Mouse (Mus musculus) limb, embryonic 12.5 days (tissue): ENCODE measurements around the gene Bsg. TPM values are rescaled to one million over a fixed set of nuclear protein-coding genes. Genes with fewer than 3 reads are reported as not detected.

Experiments
- ATAC-seq: fragments of 200-750 bp; cut with Nextera tagmentation; 2 replicates; pipeline ENCODE4 v1.8.0; 2017; ENCODE audit warnings: low read depth, moderate TSS enrichment; ENCODE audit not compliant: insufficient number of reproducible peaks, insufficient read depth, low FRiP score, low TSS enrichment
- H3K27ac ChIP-seq: fragments of 300-500 bp; sonication (generic); 2 replicates; pipeline ENCODE4 v1.5.1; 2016; ENCODE audit warnings: mild to moderate bottlenecking, moderate library complexity
- H3K27me3 ChIP-seq: fragments of 300-500 bp; sonication (generic); 2 replicates; pipeline ENCODE4 v1.6.1; 2016; ENCODE audit warnings: mild to moderate bottlenecking, moderate library complexity
- H3K36me3 ChIP-seq: fragments of 300-500 bp; sonication (generic); 2 replicates; pipeline ENCODE4 v1.6.1; 2016; ENCODE audit warnings: mild to moderate bottlenecking, moderate library complexity
- H3K4me1 ChIP-seq: fragments of 300-500 bp; sonication (generic); replicated peaks from 2 replicates; pipeline ENCODE4 v1.6.1; 2016
- H3K4me2 ChIP-seq: fragments of 300-500 bp; sonication (generic); 2 replicates; pipeline ENCODE4 v1.6.1; 2016; ENCODE audit warnings: mild to moderate bottlenecking, moderate library complexity
- H3K4me3 ChIP-seq: fragments of 300-500 bp; sonication (generic); replicated peaks from 2 replicates; pipeline ENCODE4 v1.5.1; 2016; ENCODE audit warnings: mild to moderate bottlenecking
- H3K9ac ChIP-seq: fragments of 300-500 bp; sonication (generic); replicated peaks from 2 replicates; pipeline ENCODE4 v1.6.1; 2016; ENCODE audit warnings: mild to moderate bottlenecking, moderate library complexity
- H3K9me3 ChIP-seq: fragments of 300-500 bp; sonication (generic); 2 replicates; pipeline ENCODE4 v1.6.1; 2016; ENCODE audit warnings: mild to moderate bottlenecking, moderate library complexity
- WGBS: fragments of 180-500 bp; shearing (Covaris S2); methylation state at CpG from one replicate; pipeline ENCODE4 v1.1.7; 2016; 5-methylcytosine and 5-hydroxymethylcytosine counted together
- polyA plus RNA-seq: library from polyadenylated mRNA; unstranded; fragments of >200 nt; fragmentation: Nextera tagmentation; extraction: Ambion mirVana; gene quantifications from 2 replicates; pipeline ENCODE4 v1.2.1, GENCODE M21; 2016

Gene Bsg
- 676 and 680 TPM in 2 replicates for polyA plus RNA-seq

GRCm38 (mm10) chr10:79704065-79704969, at the start of gene Bsg:
Gene Bsg, plus strand, starts transcription at chr10:79704491.
- peaks cover 32% of the 10 kb centered on the region for H3K36me3 ChIP-seq
- H3K27me3 ChIP-seq = no peaks in the 10 kb centered on the region
- H3K27ac ChIP-seq = peak within 1 kb of the TSS; percentile 80
- peaks cover 40% of the 10 kb centered on the region for H3K4me1 ChIP-seq
- no peaks in the 10 kb centered on the region for H3K9me3 ChIP-seq
- peak within 1 kb of the TSS; percentile 83 for H3K9ac ChIP-seq
- peak within 1 kb of the TSS; percentile 73 for H3K4me3 ChIP-seq
- under 1% methylated on average over 65 of the region's 65 CpGs for WGBS
- H3K4me2 ChIP-seq = peak within 1 kb of the TSS; percentile 98
- ATAC-seq = peak; percentile 94

- Histone ChIP-seq H3K36me3 (no peaks in the 10 kb centered on the region), H3K27ac (no peak overlapping the region), H3K4me1 (peaks cover 8% of the 10 kb centered on the region), H3K9me3 (no peaks in the 10 kb centered on the region), H3K9ac (no peak overlapping the region), H3K4me3 (no peak overlapping the region), H3K4me2 (no peak overlapping the region), H3K27me3 (peaks cover 17% of the 10 kb centered on the region; the same call in 1 of the 2 replicates)
- ATAC-seq = peak; percentile 67; the same call in 1 of the 2 replicates
- WGBS = 24% methylated on average over 1 of the region's 1 CpGs
Observed at GRCm38 (mm10) chr10:79654946-79655395, 49.3 kb upstream of the Bsg start.

- peaks cover 11% of the 10 kb centered on the region for H3K4me1 ChIP-seq
- H3K4me2 ChIP-seq = no peak overlapping the region
- H3K4me3 ChIP-seq = no peak overlapping the region
- H3K36me3 ChIP-seq = no peaks in the 10 kb centered on the region
- no peak overlapping the region for H3K27ac ChIP-seq
- H3K27me3 ChIP-seq = 0 out of 2 replicates have a peak, but pooled peaks cover 5% of the 10 kb centered on the region
- WGBS = 22% methylated on average over 4 of the region's 4 CpGs
- H3K9me3 ChIP-seq = no peaks in the 10 kb centered on the region
- no peak for ATAC-seq
- H3K9ac ChIP-seq = no peak overlapping the region
Observed at GRCm38 (mm10) chr10:79658829-79659228, 45.5 kb upstream of the Bsg start.

- peaks cover 5% of the 10 kb centered on the region for H3K4me1 ChIP-seq
- H3K4me2 ChIP-seq = no peak overlapping the region
- no peak overlapping the region for H3K4me3 ChIP-seq
- H3K27me3 ChIP-seq = no peaks in the 10 kb centered on the region
- H3K36me3 ChIP-seq = no peaks in the 10 kb centered on the region
- H3K27ac ChIP-seq = no peak overlapping the region
- no peak for ATAC-seq
- H3K9me3 ChIP-seq = no peaks in the 10 kb centered on the region
- no peak overlapping the region for H3K9ac ChIP-seq
- WGBS = 79% methylated on average over 2 of the region's 2 CpGs
Observed at GRCm38 (mm10) chr10:79660298-79660697, 44.0 kb upstream of the Bsg start.

- H3K9ac ChIP-seq = no peak overlapping the region
- no peaks in the 10 kb centered on the region for H3K9me3 ChIP-seq
- H3K36me3 ChIP-seq = no peaks in the 10 kb centered on the region
- H3K4me2 ChIP-seq = no peak overlapping the region
- H3K4me1 ChIP-seq = peaks cover 4% of the 10 kb centered on the region; the same call in 1 of the 2 replicates
- no peak for ATAC-seq
- WGBS = 52% methylated on average over 2 of the region's 3 CpGs
- no peaks in the 10 kb centered on the region for H3K27me3 ChIP-seq
- no peak overlapping the region for H3K27ac ChIP-seq
- H3K4me3 ChIP-seq = no peak overlapping the region
Observed at GRCm38 (mm10) chr10:79661861-79662260, 42.4 kb upstream of the Bsg start.

GRCm38 (mm10) chr10:79664131-79664665, 40.1 kb upstream of the Bsg start, which contains the start of gene Madcam1:
Gene Madcam1, plus strand, starts transcription at chr10:79664559.
- H3K36me3 ChIP-seq = no peaks in the 10 kb centered on the region
- H3K9me3 ChIP-seq = no peaks in the 10 kb centered on the region
- H3K27me3 ChIP-seq = no peaks in the 10 kb centered on the region
- H3K4me2 ChIP-seq = no peak within 1 kb of the TSS
- H3K9ac ChIP-seq = no peak within 1 kb of the TSS
- 9% methylated on average over 13 of the region's 13 CpGs for WGBS
- no peak within 1 kb of the TSS for H3K4me3 ChIP-seq
- H3K27ac ChIP-seq = no peak within 1 kb of the TSS
- ATAC-seq = no peak
- peaks cover 4% of the 10 kb centered on the region; the same call in 1 of the 2 replicates for H3K4me1 ChIP-seq

- H3K9me3 ChIP-seq = no peaks in the 10 kb centered on the region
- no peaks in the 10 kb centered on the region for H3K27me3 ChIP-seq
- H3K27ac ChIP-seq = no peak overlapping the region
- peaks cover 4% of the 10 kb centered on the region for H3K4me1 ChIP-seq
- no peak overlapping the region for H3K9ac ChIP-seq
- WGBS = 81% methylated on average over 8 of the region's 8 CpGs
- H3K4me3 ChIP-seq = no peak overlapping the region
- no peak for ATAC-seq
- H3K36me3 ChIP-seq = no peaks in the 10 kb centered on the region
- H3K4me2 ChIP-seq = no peak overlapping the region
Observed at GRCm38 (mm10) chr10:79665051-79665450, 39.2 kb upstream of the Bsg start.

- H3K27me3 ChIP-seq = no peaks in the 10 kb centered on the region
- 67% methylated on average over 9 of the region's 9 CpGs for WGBS
- no peak overlapping the region for H3K4me2 ChIP-seq
- ATAC-seq = no peak
- H3K4me1 ChIP-seq = peaks cover 19% of the 10 kb centered on the region
- no peak overlapping the region for H3K9ac ChIP-seq
- H3K4me3 ChIP-seq = no peak overlapping the region
- no peak overlapping the region for H3K27ac ChIP-seq
- no peaks in the 10 kb centered on the region for H3K36me3 ChIP-seq
- no peaks in the 10 kb centered on the region for H3K9me3 ChIP-seq
Observed at GRCm38 (mm10) chr10:79666493-79666892, 37.8 kb upstream of the Bsg start.

- Histone ChIP-seq H3K9ac (no peak overlapping the region), H3K36me3 (peaks cover 6% of the 10 kb centered on the region; the same call in 1 of the 2 replicates), H3K4me1 (peaks cover 21% of the 10 kb centered on the region), H3K27me3 (no peaks in the 10 kb centered on the region), H3K9me3 (no peaks in the 10 kb centered on the region), H3K4me3 (no peak overlapping the region), H3K4me2 (no peak overlapping the region), H3K27ac (no peak overlapping the region)
- WGBS = 81% methylated on average over 5 of the region's 5 CpGs
- no peak for ATAC-seq
Observed at GRCm38 (mm10) chr10:79668076-79668475, 36.2 kb upstream of the Bsg start.

- Histone ChIP-seq H3K4me3 (peak within 1 kb of the TSS; percentile 88), H3K4me2 (peak within 1 kb of the TSS; percentile 82), H3K9ac (peak within 1 kb of the TSS; percentile 81), H3K36me3 (peaks cover 15% of the 10 kb centered on the region; the same call in 1 of the 2 replicates), H3K27ac (peak within 1 kb of the TSS; percentile 96), H3K4me1 (peaks cover 17% of the 10 kb centered on the region), H3K27me3 (no peaks in the 10 kb centered on the region), H3K9me3 (no peaks in the 10 kb centered on the region)
- ATAC-seq = peak; percentile 76
- WGBS = under 1% methylated on average over 45 of the region's 45 CpGs
Observed at GRCm38 (mm10) chr10:79668771-79669575, 35.3 kb upstream of the Bsg start, which contains the start of gene Tpgs1. Gene Tpgs1, plus strand, starts transcription at chr10:79669369.
